Mouse (Mus musculus): ENCODE measurements at regions not wholly inside any gene's neighbourhood (a gene's known extent, or its start where the extent isn't known, plus 50 kb on each side); places are given as distances from the start of the nearest gene placed in this dataset.

DNA sequence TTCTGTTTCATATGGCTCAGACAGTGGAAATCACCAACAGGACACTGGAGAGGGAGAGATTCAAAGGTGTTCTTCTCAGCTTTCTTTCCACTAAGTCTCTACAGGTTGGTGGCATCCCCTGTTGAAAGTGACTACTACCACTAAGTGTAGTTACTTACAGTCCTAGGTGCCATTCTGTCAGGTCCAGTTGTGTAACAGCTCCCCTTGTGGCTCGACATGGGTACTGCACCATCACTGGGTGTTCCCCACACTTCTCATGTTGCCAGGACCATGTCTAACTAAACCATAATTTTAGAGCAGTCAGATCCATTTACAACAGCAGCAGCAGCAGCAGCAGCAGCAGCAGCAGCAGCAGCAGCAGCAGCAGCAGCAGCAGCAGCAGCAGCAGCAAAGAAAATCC, 151.1 kb downstream of the Foxa2 start:
- TF ChIP-seq GATA1 (IDR thresholded peaks at IDR 0.05; ENCODE audit: borderline replicate concordance, low read length) (no peak), FLI1 (IDR thresholded peaks at IDR 0.05; ENCODE audit: low read length) (no peak)
